In genomic region chr4:59277958-59278357, GRCm38 (mm10) we compare ENCODE assay signal across 25 mouse cellular contexts.
DNase-seq lines count a peak whose midpoint lies in the region; ATAC-seq and TF ChIP-seq lines count a peak whose summit lies in the region.
"Had no signal": no experiment of that assay in that cellular context is flagged by ENCODE, and none has a peak within 500 bp of the region (broad histone marks: within the 10 kb centered on the region; RNA-seq: fewer than 3 reads in every experiment).

No protein-coding gene starts in this region.

- no peaks in the 10 kb centered on the region for H3K9me3 ChIP-seq in liver, embryonic 11.5 days (ENCODE audit: control insufficient read depth, low read length)
- H3K9me3 ChIP-seq: embryonic facial prominence, embryonic 10.5 days; embryonic facial prominence, embryonic 13.5 days; forebrain, embryonic 10.5 days; forebrain, embryonic 13.5 days; G1E; hindbrain, embryonic 12.5 days; hindbrain, embryonic 15.5 days had no signal

- H3K9ac ChIP-seq in liver, embryonic 11.5 days (ENCODE audit: low read depth, low read length): no peak overlapping the region
- H3K9ac ChIP-seq: embryonic facial prominence, embryonic 13.5 days; forebrain, embryonic 13.5 days; hindbrain, embryonic 12.5 days; hindbrain, embryonic 15.5 days had no signal

- no peak for TF ChIP-seq POLR2A in spleen, adult 2 months (IDR thresholded peaks at IDR 0.05; ENCODE audit: low read depth, low read length)

- TF ChIP-seq CTCF in spleen, adult 2 months (IDR thresholded peaks at IDR 0.05; ENCODE audit: extremely low read depth, insufficient read depth, insufficient read length, insufficient replicate concordance): no peak

- no peak overlapping the region for H3K4me3 ChIP-seq in liver, embryonic 11.5 days (ENCODE audit: low read depth, low read length)
- H3K4me3 ChIP-seq in spleen, adult 2 months (ENCODE audit: extremely low read depth, insufficient read depth, insufficient read length): no peak overlapping the region
- H3K4me3 ChIP-seq: embryonic facial prominence, embryonic 10.5 days; embryonic facial prominence, embryonic 13.5 days; forebrain, embryonic 10.5 days; forebrain, embryonic 13.5 days; hindbrain, embryonic 12.5 days; hindbrain, embryonic 15.5 days had no signal

- H3K36me3 ChIP-seq in liver, embryonic 11.5 days (ENCODE audit: control insufficient read depth, insufficient read depth, low read length): no peaks in the 10 kb centered on the region
- no peaks in the 10 kb centered on the region for H3K36me3 ChIP-seq in spleen, adult 2 months (ENCODE audit: control insufficient read depth, insufficient read depth, low read length)
- H3K36me3 ChIP-seq: embryonic facial prominence, embryonic 10.5 days; embryonic facial prominence, embryonic 13.5 days; forebrain, embryonic 10.5 days; G1E; hindbrain, embryonic 12.5 days; hindbrain, embryonic 15.5 days had no signal

- peaks cover 53% of the 10 kb centered on the region for H3K4me1 ChIP-seq in liver, embryonic 11.5 days (replicated peaks; ENCODE audit: control insufficient read depth, insufficient read depth, low read length)
- H3K4me1 ChIP-seq in spleen, adult 2 months (ENCODE audit: control insufficient read depth, insufficient read depth, insufficient read length): peaks cover 35% of the 10 kb centered on the region
- H3K4me1 ChIP-seq: hindbrain, embryonic 12.5 days had no signal

- H3K27me3 ChIP-seq in liver, embryonic 11.5 days (replicated peaks; ENCODE audit: control insufficient read depth, insufficient read depth, low read length): no peaks in the 10 kb centered on the region
- no peaks in the 10 kb centered on the region for H3K27me3 ChIP-seq in spleen, adult 2 months (ENCODE audit: control insufficient read depth, insufficient read depth, low read length)
- H3K27me3 ChIP-seq: CH12.LX; embryonic facial prominence, embryonic 13.5 days; forebrain, embryonic 13.5 days; hindbrain, embryonic 12.5 days; hindbrain, embryonic 15.5 days had no signal

- 69% methylated on average over 9 of the region's 9 CpGs for WGBS in liver, embryonic 11.5 days
- WGBS in spleen, adult 2 months: 79% methylated on average over 9 of the region's 9 CpGs

- peak overlapping the region; percentile 10; the same call in 1 of the 2 replicates for H3K4me2 ChIP-seq in liver, embryonic 11.5 days
- H3K4me2 ChIP-seq: embryonic facial prominence, embryonic 13.5 days; forebrain, embryonic 13.5 days; heart, embryonic 11.5 days; hindbrain, embryonic 12.5 days; hindbrain, embryonic 15.5 days had no signal

- intact Hi-C loops in left cerebral cortex, postnatal 36 days (cut with DNase I): no loop called here

- no peak for DNase-seq in liver, embryonic 11.5 days (ENCODE audit: low spot score)
- no peak for DNase-seq in liver
- no peak for DNase-seq in spleen, adult 2 months (ENCODE audit: low read depth in 1 of 2, low spot score in 2 of 2)
- no peak for DNase-seq in spleen, postnatal 4 days (ENCODE audit: low spot score in 2 of 2)
- DNase-seq in adrenal gland, postnatal 4 days (ENCODE audit: low spot score in 2 of 2): no peak
- no peak for DNase-seq in left cerebral cortex, postnatal 36 days (ENCODE audit: low spot score in 2 of 2)
- DNase-seq: adrenal gland, adult 2 months; cerebellum, adult 11-12 months; cerebellum, adult 8-10 months; cerebellum, postnatal 10 days; cerebellum, postnatal 36 days; embryo, embryonic 11 days; gastrocnemius, postnatal 10 days; gastrocnemius, postnatal 36 days had no signal

- ATAC-seq in liver, embryonic 11.5 days (replicated peaks; ENCODE audit: low FRiP score): 0 out of 2 replicates have a peak, but pooled peaks have one; percentile 21
- ATAC-seq in erythroblast, adult 5-6 weeks (replicated peaks; ENCODE audit: low FRiP score, poor library complexity, severe bottlenecking): 0 out of 2 replicates have a peak, but pooled peaks have one; percentile 15
- ATAC-seq: forebrain, embryonic 13.5 days; forebrain, embryonic 16.5 days had no signal

- peak overlapping the region; percentile 24; the same call in 1 of the 2 replicates for H3K27ac ChIP-seq in liver, embryonic 11.5 days (ENCODE audit: low read depth, low read length)
- H3K27ac ChIP-seq in spleen, adult 2 months (ENCODE audit: insufficient read depth, low read length): peak overlapping the region; percentile 20; the same call in 1 of the 2 replicates
- H3K27ac ChIP-seq: embryonic facial prominence, embryonic 10.5 days; embryonic facial prominence, embryonic 13.5 days; forebrain, embryonic 10.5 days; forebrain, embryonic 13.5 days; hindbrain, embryonic 12.5 days; hindbrain, embryonic 15.5 days had no signal
